Mouse (Mus musculus) T-helper 17 cell (primary cell): ENCODE data around the gene Ccdc97.

ENCODE experiments used
- in situ Hi-C, 2 experiments: fragments of 300-600 bp; cut with MboI, MseI; formaldehyde crosslinking; loops; 1 replicate in 1 of 2; 2 replicates in 1 of 2; pipeline ENCODE4 v1.15.1; 2025; ENCODE audit warnings: high pct_unique_total_duplicates in 2 of 2

Ccdc97 gene

DNA sequence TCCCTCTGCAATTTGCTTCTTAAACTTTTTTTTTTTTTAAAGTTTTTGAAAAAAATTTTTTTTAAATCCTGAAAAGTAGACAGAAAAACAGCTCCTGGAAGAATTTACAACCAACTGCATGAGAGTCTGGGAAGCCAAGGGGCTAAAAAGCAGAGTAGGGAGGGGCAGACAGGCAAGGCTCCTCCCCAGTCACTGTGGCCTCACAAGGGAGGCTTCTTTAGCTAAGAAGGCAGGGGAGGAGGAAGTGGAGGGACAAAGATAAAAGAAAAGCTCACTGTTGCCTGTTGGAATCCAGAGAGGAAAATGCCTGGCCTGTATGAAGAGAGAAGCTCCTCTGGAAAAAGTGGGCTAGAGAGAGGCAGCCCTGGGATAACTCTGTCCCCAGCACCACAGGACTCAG is 2.9 kb upstream of the Ccdc97 start:
- in situ Hi-C loops: loop anchor here in 1 of 2 experiments (25.0 kb wide), 1 partner anchor 1466 kb away; the partner anchor contains the start of genes BC024978, Gm21983, Mia and Rab4b

- in situ Hi-C loops: loop anchor here in 1 of 2 experiments (25.0 kb wide), 1 partner anchor 1467 kb away; the partner anchor contains the start of genes BC024978, Gm21983, Mia and Rab4b
Observed at GRCm38 (mm10) chr7:25720760-25721159, 1.9 kb upstream of the Ccdc97 start.

DNA sequence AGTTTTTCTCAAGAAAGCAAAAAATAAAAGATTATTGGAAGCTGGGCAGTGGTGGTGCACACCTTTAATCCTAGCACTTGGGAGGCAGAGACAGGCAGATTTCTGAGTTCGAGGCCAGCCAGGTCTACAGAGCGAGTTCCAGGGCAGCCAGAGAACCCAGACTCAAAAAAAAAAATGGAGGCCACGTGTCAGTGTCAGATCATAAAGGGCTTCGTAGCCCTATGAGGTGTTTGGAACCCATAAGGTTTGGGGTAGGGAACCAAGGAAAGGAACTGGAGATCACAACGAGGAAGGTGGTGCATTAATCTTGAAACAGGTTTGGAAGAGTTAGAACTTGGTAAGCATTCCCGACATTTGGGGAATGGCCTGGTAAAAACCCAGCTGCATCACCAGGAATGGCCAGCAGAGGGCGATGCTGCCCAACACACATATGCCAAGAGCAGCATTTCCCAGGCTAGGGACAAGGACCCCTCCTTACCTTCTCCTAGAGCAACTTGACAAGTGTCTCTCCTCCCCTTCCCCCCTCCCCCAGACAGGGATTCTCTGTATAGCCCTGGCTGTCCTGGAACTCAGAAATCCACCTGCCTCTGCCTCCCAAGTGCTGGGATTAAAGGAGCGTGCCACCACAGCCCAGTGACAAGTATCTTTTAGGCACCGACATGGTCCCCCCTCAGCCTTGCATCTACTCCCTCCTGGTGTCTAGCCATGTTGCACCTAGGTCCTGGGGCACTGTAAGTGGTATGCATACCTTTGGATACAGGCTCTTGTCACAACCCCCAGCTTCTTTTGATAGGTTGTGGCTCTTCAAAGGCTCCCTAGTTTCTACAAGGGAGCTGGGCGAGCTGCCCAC is 1.1 kb upstream of the Ccdc97 start:
- in situ Hi-C loops: loop anchor here in 1 of 2 experiments (25.0 kb wide), 1 partner anchor 1467 kb away; the partner anchor contains the start of genes BC024978, Gm21983, Mia and Rab4b

GRCm38 (mm10) chr7:25717478-25717877 is 1.4 kb downstream of the Ccdc97 start:
- in situ Hi-C loops: loop anchor here in 1 of 2 experiments (25.0 kb wide), 1 partner anchor 1470 kb away; the partner anchor contains the start of genes BC024978, Gm21983, Mia and Rab4b

DNA sequence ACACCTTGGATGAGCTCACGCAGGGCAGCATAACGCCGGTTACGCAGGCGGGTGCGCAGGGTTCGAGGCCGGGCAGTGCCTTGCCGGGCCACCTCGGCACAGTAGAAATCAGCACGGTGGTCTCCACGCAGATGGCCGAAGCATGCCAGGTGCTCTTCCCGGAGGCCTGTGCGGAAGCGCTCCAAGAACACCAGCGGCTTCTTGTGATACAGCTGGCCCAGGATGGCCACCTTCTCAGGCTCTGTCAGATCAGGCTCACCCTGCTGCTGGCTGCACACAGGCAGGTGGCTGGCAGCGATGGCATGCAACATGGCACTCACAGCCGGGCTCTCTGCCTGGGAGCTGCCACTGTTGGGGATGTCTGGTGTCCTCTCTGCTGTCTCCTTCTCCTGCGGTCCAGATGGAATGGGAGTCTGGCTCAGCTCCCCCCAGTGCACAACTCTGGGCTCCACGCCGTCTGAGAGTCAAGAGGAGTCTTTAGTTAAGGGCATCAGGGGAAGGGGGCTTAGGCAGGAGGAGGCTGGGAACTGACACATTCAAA is 3.1 kb downstream of the Ccdc97 start:
- in situ Hi-C loops: loop anchor here in 1 of 2 experiments (25.0 kb wide), 1 partner anchor 1472 kb away; the partner anchor contains the start of genes BC024978, Gm21983, Mia and Rab4b

GRCm38 (mm10) chr7:25714581-25714980 is 4.3 kb downstream of the Ccdc97 start:
- in situ Hi-C loops: loop anchor here in 1 of 2 experiments (25.0 kb wide), 1 partner anchor 1473 kb away; the partner anchor contains the start of genes BC024978, Gm21983, Mia and Rab4b

DNA sequence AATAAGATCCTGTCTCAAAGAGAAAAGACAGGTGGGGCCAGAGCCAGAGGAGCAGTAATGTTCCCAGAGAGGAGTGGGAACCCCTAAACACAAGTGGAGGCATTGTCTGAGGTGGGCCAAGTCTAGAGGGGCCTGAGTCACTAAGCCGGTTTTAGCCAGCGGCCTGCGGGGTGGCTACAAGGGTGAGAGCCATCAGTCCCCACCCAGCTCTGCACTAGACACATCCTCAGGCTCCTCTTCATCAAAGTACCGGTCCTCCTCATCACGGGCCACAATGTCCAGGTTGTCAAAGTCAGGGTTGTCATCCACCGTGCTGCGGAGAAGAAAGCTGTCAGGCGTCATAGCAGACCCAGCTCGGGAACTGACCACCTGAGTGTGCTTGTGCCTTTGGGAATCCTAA is 6.1 kb downstream of the Ccdc97 start:
- in situ Hi-C loops: loop anchor here in 1 of 2 experiments (25.0 kb wide), 1 partner anchor 1474 kb away; the partner anchor contains the start of genes BC024978, Gm21983, Mia and Rab4b

DNA sequence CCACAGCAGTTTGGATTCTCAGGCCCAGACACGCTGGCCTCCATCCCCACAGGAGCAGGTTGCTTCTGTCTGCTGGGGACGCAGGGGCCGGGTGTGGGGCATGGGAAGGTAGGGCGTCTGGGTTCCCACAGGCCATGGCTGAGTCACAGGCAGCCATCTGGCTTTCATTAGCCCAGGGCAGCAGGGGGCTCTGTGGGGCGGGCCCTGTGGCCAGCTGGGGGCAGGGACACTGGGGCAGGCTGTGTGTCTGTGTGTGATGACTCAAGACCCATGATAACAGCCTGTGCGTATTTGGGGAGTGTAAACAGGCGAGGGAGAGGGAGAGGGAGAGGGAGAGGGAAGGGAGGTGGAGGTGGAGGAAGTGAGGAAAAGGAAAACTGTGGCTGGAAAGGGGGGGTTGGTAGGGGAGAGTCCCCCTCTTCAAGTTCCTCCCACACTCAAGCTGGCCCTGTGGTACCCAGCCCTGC is 7.1 kb downstream of the Ccdc97 start:
- in situ Hi-C loops: loop anchor here in 1 of 2 experiments (25.0 kb wide), 1 partner anchor 1476 kb away; the partner anchor contains the start of genes BC024978, Gm21983, Mia and Rab4b

- in situ Hi-C loops: loop anchor here in 1 of 2 experiments (25.0 kb wide), 1 partner anchor 1476 kb away; the partner anchor contains the start of genes BC024978, Gm21983, Mia and Rab4b
Observed at GRCm38 (mm10) chr7:25711165-25711564, 7.7 kb downstream of the Ccdc97 start.

- in situ Hi-C loops: loop anchor here in 1 of 2 experiments (25.0 kb wide), 1 partner anchor 1477 kb away; the partner anchor contains the start of genes BC024978, Gm21983, Mia and Rab4b
Observed at GRCm38 (mm10) chr7:25710519-25711130, 8.3 kb downstream of the Ccdc97 start.

DNA sequence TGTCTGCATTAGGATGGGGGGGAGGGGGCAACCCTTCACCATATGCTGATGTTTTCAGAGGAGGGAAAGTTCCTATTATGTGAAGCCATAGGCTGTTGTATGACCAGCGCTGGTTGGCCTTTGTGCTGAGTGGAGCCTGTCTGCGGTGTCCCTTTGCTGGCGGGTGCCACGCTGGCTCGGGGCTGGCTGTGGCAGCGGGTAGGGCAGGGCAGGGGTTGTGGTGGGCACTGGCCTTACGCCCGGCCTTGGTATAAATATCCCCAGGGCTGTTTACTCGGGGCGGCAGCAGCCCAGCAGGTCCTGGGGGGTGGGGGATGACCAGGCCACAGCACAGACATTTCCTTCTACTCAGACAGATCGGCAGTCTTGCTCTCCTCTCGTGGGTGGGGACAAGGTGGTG is 8.9 kb downstream of the Ccdc97 start:
- in situ Hi-C loops: loop anchor here in 1 of 2 experiments (25.0 kb wide), 1 partner anchor 1477 kb away; the partner anchor contains the start of genes BC024978, Gm21983, Mia and Rab4b

- in situ Hi-C loops: loop anchor here in 1 of 2 experiments (25.0 kb wide), 1 partner anchor 1480 kb away; the partner anchor contains the start of genes BC024978, Gm21983, Mia and Rab4b
Observed at GRCm38 (mm10) chr7:25707581-25708292, 11.2 kb downstream of the Ccdc97 start.

GRCm38 (mm10) chr7:25706578-25707170 is 12.2 kb downstream of the Ccdc97 start:
- in situ Hi-C loops: loop anchor here in 1 of 2 experiments (25.0 kb wide), 1 partner anchor 1481 kb away; the partner anchor contains the start of genes BC024978, Gm21983, Mia and Rab4b

DNA sequence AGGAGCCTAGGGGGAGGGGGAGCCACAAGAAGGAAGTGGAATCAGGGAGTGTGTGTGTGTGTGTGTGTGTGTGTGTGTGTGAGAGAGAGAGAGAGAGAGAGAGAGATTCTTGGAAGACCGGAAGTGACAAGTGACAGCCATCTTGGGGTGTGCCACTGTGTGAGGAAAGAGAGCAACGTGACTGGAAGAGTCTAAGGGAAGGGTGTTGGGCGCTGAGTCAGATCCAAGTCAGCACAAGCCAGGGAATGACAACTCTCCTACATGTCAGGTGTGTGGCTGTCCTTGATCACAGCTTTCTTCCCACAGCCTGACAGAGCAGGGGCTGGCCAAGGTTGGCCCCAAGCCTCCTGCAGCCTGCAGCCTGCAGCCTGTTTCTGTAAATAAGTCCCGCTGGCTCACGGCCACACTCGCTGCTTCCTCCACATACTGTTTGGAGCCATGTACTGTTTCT is 13.1 kb downstream of the Ccdc97 start:
- in situ Hi-C loops: loop anchor here in 1 of 2 experiments (25.0 kb wide), 1 partner anchor 1481 kb away; the partner anchor contains the start of genes BC024978, Gm21983, Mia and Rab4b

- in situ Hi-C loops: loop anchor here (5.0 to 25.0 kb wide), 3 partner anchors 32 to 1482 kb away; partner anchors contain the start of genes BC024978 (in 1 of the 2), Gm21983 (in 1 of the 2), Mia (in 1 of the 2) and Rab4b (in 1 of the 2)
Observed at GRCm38 (mm10) chr7:25704716-25705364, 14.0 kb downstream of the Ccdc97 start.

- in situ Hi-C loops: loop anchor here (5.0 to 25.0 kb wide), 3 partner anchors 33 to 1483 kb away; partner anchors contain the start of genes BC024978 (in 1 of the 2), Gm21983 (in 1 of the 2), Mia (in 1 of the 2) and Rab4b (in 1 of the 2)
Observed at GRCm38 (mm10) chr7:25703793-25704494, 14.9 kb downstream of the Ccdc97 start.

DNA sequence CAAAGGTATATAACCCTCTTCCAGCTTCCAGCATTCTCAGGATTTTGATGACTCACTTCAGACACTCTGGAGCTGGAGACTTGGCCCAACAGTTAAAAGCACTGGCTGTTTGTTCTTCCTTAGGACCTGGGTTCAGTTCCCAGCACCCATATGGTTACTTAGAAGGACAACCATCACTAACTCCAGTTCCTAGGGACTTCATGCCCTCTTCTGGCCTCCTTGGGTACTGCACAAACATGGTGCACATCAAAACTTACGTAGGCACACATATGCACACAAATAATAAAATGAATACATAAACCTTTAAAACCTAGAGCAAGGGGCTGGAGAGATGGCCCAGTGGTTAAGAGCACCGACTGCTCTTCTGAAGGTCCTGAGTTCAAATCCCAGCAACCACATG is 16.5 kb downstream of the Ccdc97 start:
- in situ Hi-C loops: loop anchor here (5.0 to 25.0 kb wide), 3 partner anchors 35 to 1485 kb away; partner anchors contain the start of genes BC024978 (in 1 of the 2), Gm21983 (in 1 of the 2), Mia (in 1 of the 2) and Rab4b (in 1 of the 2)
